Mouse (Mus musculus): ENCODE measurements around the gene Agxt. TPM values are rescaled to one million over a fixed set of nuclear protein-coding genes. Genes with fewer than 3 reads are reported as not detected.

Gene Agxt
- polyA plus RNA-seq (2015; fragmentation: Nextera tagmentation; extraction: Ambion mirVana) = 443 and 456 TPM in 2 replicates

- Histone ChIP-seq H3K27me3 (ENCODE audit: insufficient read depth, low read length) (no peaks in the 10 kb centered on the region), H3K27ac (ENCODE audit: low read depth) (peak within 1 kb of the TSS; percentile 95), H3K4me2 (ENCODE audit: low read depth, low read length) (peak within 1 kb of the TSS; percentile 62), H3K4me1 (ENCODE audit: insufficient read depth) (peaks cover 18% of the 10 kb centered on the region; the same call in 1 of the 2 replicates), H3K9me3 (ENCODE audit: low read length) (no peaks in the 10 kb centered on the region), H3K9ac (replicated peaks) (peak within 1 kb of the TSS; percentile 64), H3K36me3 (replicated peaks; ENCODE audit: insufficient read depth, low read length) (no peaks in the 10 kb centered on the region), H3K4me3 (ENCODE audit: low read depth, low read length) (peak within 1 kb of the TSS; percentile 35)
- ATAC-seq = peak; percentile 66
- 66% methylated on average over 12 of the region's 12 CpGs for WGBS (ENCODE audit: insufficient replicate concordance)
- DNase-seq = peak; percentile 68
- peak; percentile 43 for TF ChIP-seq CTCF (IDR thresholded peaks at IDR 0.05; ENCODE audit: low read depth)
- TF ChIP-seq EP300 (IDR thresholded peaks at IDR 0.05; ENCODE audit: low read depth) = peak; percentile 46; the same call in 1 of the 2 replicates
Measured at GRCm38 (mm10) chr1:93135036-93135526, at the start of gene Agxt. Agxt (plus strand) TSS chr1:93135240.

- no peaks in the 10 kb centered on the region for H3K36me3 ChIP-seq (replicated peaks; ENCODE audit: insufficient read depth, low read length)
- no peaks in the 10 kb centered on the region for H3K27me3 ChIP-seq (ENCODE audit: insufficient read depth, low read length)
- no peak overlapping the region for H3K4me2 ChIP-seq (ENCODE audit: low read depth, low read length)
- no peak for ATAC-seq
- H3K4me3 ChIP-seq (ENCODE audit: low read depth, low read length) = no peak overlapping the region
- H3K9me3 ChIP-seq (ENCODE audit: low read length) = no peaks in the 10 kb centered on the region
- no peaks in the 10 kb centered on the region for H3K4me1 ChIP-seq (ENCODE audit: insufficient read depth)
- no peak overlapping the region for H3K9ac ChIP-seq (replicated peaks)
- DNase-seq = no peak
- TF ChIP-seq CTCF (IDR thresholded peaks at IDR 0.05; ENCODE audit: low read depth) (no peak), EP300 (IDR thresholded peaks at IDR 0.05; ENCODE audit: low read depth) (no peak)
- 77% methylated on average over 3 of the region's 3 CpGs for WGBS (ENCODE audit: insufficient replicate concordance)
- H3K27ac ChIP-seq (ENCODE audit: low read depth) = no peak overlapping the region
Measured at GRCm38 (mm10) chr1:93092582-93092981, 42.5 kb upstream of the Agxt start.

GRCm38 (mm10) chr1:93098956-93099355, 36.1 kb upstream of the Agxt start:
- Histone ChIP-seq H3K27ac (ENCODE audit: low read depth) (no peak overlapping the region), H3K27me3 (ENCODE audit: insufficient read depth, low read length) (peaks cover 46% of the 10 kb centered on the region), H3K4me1 (ENCODE audit: insufficient read depth) (peaks cover 8% of the 10 kb centered on the region; the same call in 1 of the 2 replicates), H3K4me2 (ENCODE audit: low read depth, low read length) (no peak overlapping the region), H3K4me3 (ENCODE audit: low read depth, low read length) (no peak overlapping the region), H3K9ac (replicated peaks) (no peak overlapping the region), H3K36me3 (replicated peaks; ENCODE audit: insufficient read depth, low read length) (no peaks in the 10 kb centered on the region), H3K9me3 (ENCODE audit: low read length) (no peaks in the 10 kb centered on the region)
- DNase-seq (no peak), ATAC-seq (no peak)
- WGBS (ENCODE audit: insufficient replicate concordance) = 66% methylated on average over 5 of the region's 5 CpGs
- TF ChIP-seq EP300 (IDR thresholded peaks at IDR 0.05; ENCODE audit: low read depth) = no peak
- no peak for TF ChIP-seq CTCF (IDR thresholded peaks at IDR 0.05; ENCODE audit: low read depth)

- H3K9ac ChIP-seq (replicated peaks) = no peak overlapping the region
- peaks cover 46% of the 10 kb centered on the region for H3K27me3 ChIP-seq (ENCODE audit: insufficient read depth, low read length)
- H3K4me3 ChIP-seq (ENCODE audit: low read depth, low read length) = peak overlapping the region; percentile 38
Measured at GRCm38 (mm10) chr1:93100243-93100575, 34.8 kb upstream of the Agxt start.

GRCm38 (mm10) chr1:93100576-93101491, 34.2 kb upstream of the Agxt start:
- Histone ChIP-seq H3K4me1 (ENCODE audit: insufficient read depth) (peaks cover 8% of the 10 kb centered on the region; the same call in 1 of the 2 replicates), H3K9me3 (ENCODE audit: low read length) (no peaks in the 10 kb centered on the region), H3K9ac (replicated peaks) (no peak overlapping the region), H3K27ac (ENCODE audit: low read depth) (no peak overlapping the region), H3K4me2 (ENCODE audit: low read depth, low read length) (peak overlapping the region; percentile 64), H3K4me3 (ENCODE audit: low read depth, low read length) (peak overlapping the region; percentile 38), H3K27me3 (ENCODE audit: insufficient read depth, low read length) (peaks cover 46% of the 10 kb centered on the region), H3K36me3 (replicated peaks; ENCODE audit: insufficient read depth, low read length) (no peaks in the 10 kb centered on the region)
- DNase-seq = no peak
- WGBS (ENCODE audit: insufficient replicate concordance) = 2% methylated on average over 47 of the region's 49 CpGs
- 0 out of 2 replicates have a peak, but pooled peaks have one; percentile 25 for ATAC-seq
- no peak for TF ChIP-seq CTCF (IDR thresholded peaks at IDR 0.05; ENCODE audit: low read depth)
- TF ChIP-seq EP300 (IDR thresholded peaks at IDR 0.05; ENCODE audit: low read depth) = no peak

More at GRCm38 (mm10) chr1:93100243-93100575, 34.8 kb upstream of the Agxt start:
- ATAC-seq (no peak), DNase-seq (no peak)
- H3K4me2 ChIP-seq (ENCODE audit: low read depth, low read length) = peak overlapping the region; percentile 64
- H3K9me3 ChIP-seq (ENCODE audit: low read length) = no peaks in the 10 kb centered on the region
- no peak for TF ChIP-seq CTCF (IDR thresholded peaks at IDR 0.05; ENCODE audit: low read depth)
- no peak for TF ChIP-seq EP300 (IDR thresholded peaks at IDR 0.05; ENCODE audit: low read depth)
- no peaks in the 10 kb centered on the region for H3K36me3 ChIP-seq (replicated peaks; ENCODE audit: insufficient read depth, low read length)
- WGBS (ENCODE audit: insufficient replicate concordance) = 7% methylated on average over 18 of the region's 18 CpGs
- H3K4me1 ChIP-seq (ENCODE audit: insufficient read depth) = peaks cover 8% of the 10 kb centered on the region; the same call in 1 of the 2 replicates
- H3K27ac ChIP-seq (ENCODE audit: low read depth) = no peak overlapping the region

GRCm38 (mm10) chr1:93101571-93102061, 33.4 kb upstream of the Agxt start, which contains the start of gene Kif1a:
Kif1a (minus strand) TSS chr1:93101951.
- H3K36me3 ChIP-seq (replicated peaks; ENCODE audit: insufficient read depth, low read length) = no peaks in the 10 kb centered on the region

More at GRCm38 (mm10) chr1:93101571-93102061, 33.4 kb upstream of the Agxt start, which contains the start of gene Kif1a:
- H3K4me2 ChIP-seq (ENCODE audit: low read depth, low read length) = peak within 1 kb of the TSS; percentile 64
- H3K27ac ChIP-seq (ENCODE audit: low read depth) = no peak within 1 kb of the TSS
- H3K4me3 ChIP-seq (ENCODE audit: low read depth, low read length) = peak within 1 kb of the TSS; percentile 38
- TF ChIP-seq CTCF (IDR thresholded peaks at IDR 0.05; ENCODE audit: low read depth) (no peak), EP300 (IDR thresholded peaks at IDR 0.05; ENCODE audit: low read depth) (no peak)
- H3K4me1 ChIP-seq (ENCODE audit: insufficient read depth) = peaks cover 8% of the 10 kb centered on the region; the same call in 1 of the 2 replicates
- WGBS (ENCODE audit: insufficient replicate concordance) = 1% methylated on average over 36 of the region's 39 CpGs
- ATAC-seq (no peak), DNase-seq (no peak)
- no peak within 1 kb of the TSS for H3K9ac ChIP-seq (replicated peaks)
- H3K27me3 ChIP-seq (ENCODE audit: insufficient read depth, low read length) = peaks cover 46% of the 10 kb centered on the region
- H3K9me3 ChIP-seq (ENCODE audit: low read length) = no peaks in the 10 kb centered on the region

All from liver, postnatal 0 days (tissue).